Mouse (Mus musculus): ENCODE results near the gene Emid1.

Emid1 gene

DNA sequence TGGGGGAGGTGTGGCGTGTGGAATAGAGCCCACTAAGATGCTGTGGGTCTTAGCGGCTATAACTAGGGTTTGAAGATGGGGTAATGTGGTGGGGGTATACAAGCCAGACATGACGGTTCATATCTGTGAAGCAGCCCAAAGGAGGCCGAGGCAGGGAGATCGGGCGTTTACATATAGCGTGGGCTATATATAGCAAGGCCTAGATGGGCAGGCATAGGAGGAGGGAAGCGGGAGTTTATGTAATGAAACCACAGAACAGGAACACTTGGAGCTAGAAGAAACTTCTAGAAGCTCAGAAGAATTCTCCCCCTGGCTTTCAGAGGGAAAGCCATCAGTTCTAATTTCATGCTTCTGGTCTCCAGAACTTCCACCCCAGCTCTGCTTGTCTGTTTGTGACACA, 11.4 kb upstream of the Emid1 start:
- no peak for DNase-seq (ENCODE audit: low read depth, low spot score)

DNA sequence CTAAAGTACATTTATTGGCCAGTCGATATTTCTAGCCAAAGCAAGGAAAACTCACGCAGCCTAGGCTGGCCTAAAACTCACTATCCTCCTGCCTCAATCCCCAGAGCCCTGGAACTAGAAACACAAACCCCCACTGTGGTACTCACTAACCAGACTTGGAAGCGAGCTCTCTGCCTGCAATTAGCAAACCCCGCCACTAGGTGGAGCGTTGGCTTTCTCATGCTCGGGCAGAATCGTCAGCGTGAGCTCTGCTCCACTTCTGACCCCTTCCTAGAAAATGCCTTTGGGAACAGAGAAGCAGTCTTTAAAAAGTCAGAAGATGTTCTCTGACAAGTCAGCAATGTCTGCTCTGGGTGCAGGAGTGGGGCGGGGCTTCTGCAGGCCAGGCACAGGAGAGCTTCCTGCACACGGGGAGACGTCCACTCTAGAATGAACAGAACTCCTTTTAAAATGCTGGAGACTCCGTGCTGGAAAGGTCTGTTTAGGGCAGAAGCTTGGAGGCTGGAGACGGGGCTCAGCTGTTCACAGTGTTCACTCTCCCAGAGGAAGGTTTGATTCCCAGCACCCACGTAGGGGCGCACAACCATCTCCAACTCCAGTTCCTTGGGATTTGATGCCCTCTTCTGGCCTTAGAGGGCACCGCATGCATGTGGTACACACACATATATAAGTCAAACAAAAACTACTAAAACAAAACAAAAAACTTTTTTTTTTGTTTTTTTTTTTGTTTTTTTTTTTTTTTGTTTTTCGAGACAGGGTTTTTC, 8.8 kb upstream of the Emid1 start:
- peak; percentile 66 for DNase-seq (ENCODE audit: low read depth, low spot score)

DNA sequence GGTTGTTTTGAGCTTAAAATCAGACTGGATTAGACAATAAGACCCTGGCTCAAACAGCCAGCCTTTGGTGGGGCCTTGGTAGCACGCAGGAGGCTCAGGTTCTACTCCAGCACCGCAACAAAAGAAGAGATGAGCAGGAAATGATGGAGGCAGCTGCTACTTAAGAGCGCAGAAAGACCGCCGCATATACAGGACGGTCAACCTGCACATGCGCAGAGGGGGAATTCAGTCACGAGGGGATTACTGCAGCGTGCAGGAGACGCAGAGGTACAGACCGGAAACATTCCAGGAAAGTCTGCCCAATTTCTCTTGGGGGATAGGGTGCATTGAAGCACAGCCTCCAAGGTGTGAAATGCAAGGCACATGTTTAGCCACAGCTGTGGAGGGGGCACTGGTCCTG, 6.0 kb upstream of the Emid1 start:
- DNase-seq (ENCODE audit: low read depth, low spot score) = no peak

- no peak for DNase-seq (ENCODE audit: low read depth, low spot score)
Measured at GRCm38 (mm10) chr11:5154961-5155805, 3.1 kb upstream of the Emid1 start.

DNA sequence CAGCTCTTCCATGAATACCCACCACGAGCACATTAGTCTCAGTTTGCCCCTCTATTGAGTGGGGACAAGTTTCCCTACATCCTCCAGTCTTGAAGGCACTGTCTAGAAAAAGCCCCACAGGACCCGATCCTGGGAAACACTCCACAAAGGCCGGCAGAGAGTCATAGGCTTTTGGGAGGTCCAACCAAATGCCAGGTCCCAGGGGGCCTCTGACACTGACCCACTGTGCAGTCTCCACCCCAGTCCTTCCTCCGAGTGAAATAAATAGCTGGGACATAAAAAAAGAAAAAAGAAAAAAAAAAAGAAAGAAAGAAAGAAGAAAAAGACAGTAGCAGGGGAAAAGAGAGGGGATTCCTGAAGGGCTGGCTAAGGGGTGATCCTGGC, 818 bp downstream of the Emid1 start:
- no peak for DNase-seq (ENCODE audit: low read depth, low spot score)

DNA sequence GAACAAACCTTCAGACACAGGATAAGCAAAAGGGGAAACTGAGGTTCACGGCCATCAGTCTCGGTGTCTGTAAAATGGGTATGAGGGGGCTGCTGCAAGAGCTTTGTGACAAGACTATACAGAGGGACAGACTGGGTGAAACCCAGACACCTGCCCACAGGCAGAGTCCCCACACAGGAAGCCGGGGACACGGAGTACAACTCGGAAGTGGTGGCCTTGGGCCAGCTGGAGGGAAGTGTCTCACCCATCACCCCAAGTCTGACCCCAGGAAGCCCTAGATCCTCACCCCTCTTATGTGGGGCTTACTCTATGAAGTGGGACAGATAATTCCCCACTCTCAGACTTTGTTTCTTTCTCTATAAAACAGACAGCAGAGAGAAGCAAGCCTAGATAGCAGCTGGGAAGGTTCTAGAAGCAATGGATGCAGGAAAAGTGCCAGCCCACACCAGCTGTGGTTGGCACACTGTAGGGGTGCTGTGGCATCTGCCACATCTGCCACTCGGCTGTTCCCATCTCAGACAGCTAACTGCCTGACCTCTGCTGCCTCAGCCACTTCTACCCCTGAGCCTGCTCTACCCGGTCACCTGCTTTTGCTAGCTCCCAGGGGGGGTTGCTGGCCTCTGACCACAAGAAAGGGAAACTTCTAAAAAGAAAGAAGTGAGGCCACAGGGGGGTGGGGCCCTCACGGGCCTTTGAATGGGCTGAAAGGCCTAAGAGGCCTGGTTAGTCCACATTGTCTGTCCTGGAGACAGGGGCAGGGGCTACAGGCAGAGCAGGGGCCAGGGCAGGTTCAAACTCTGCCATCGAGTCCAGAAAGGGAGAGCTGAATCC, 1.4 kb downstream of the Emid1 start:
- peak; percentile 22 for DNase-seq (ENCODE audit: low read depth, low spot score)

GRCm38 (mm10) chr11:5149955-5150354, 2.1 kb downstream of the Emid1 start:
- no peak for DNase-seq (ENCODE audit: low read depth, low spot score)

- DNase-seq (ENCODE audit: low read depth, low spot score) = no peak
Measured at GRCm38 (mm10) chr11:5149249-5149648, 2.8 kb downstream of the Emid1 start.

DNA sequence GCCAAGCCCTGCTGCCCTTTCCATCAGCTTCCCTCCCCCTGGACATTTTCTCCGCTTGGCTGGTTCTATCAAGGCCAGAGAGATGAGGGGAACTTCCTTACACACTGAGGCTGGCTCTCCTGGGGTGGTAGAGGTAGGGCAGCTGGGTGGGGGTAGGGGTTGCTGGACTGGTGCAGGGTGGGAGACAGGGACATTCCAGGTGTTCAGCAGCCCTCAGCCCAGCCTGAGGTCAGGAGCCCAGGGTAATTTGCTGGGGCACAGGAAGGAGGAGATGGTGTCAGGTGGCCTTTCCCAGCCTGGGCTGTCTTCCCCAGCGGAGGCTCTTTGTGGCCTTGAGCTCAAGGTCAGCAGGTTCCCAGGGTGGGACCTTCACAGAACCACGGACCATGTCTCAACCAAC, 6.5 kb downstream of the Emid1 start:
- no peak for DNase-seq (ENCODE audit: low read depth, low spot score)

GRCm38 (mm10) chr11:5141965-5142364, 10.1 kb downstream of the Emid1 start:
- no peak for DNase-seq (ENCODE audit: low read depth, low spot score)

DNA sequence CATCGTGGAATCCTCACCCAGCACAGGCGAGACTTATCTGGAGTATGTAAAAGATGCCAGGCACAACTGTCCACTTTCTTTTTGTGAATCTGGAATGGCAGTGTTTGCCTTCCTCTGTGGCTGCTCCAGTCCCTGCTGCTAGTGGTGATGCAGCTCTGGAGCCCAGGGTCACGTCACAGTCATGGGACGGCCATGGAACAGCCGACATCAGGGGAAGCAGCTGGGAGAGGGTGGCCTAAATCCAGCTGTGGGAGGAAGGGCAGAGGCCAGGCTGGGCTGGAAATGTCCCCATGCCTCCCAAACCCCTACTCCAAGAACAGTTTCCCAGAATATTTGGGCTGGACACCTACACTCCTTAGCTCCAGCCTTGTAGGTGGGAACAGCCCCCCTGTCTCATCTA, 10.8 kb downstream of the Emid1 start:
- DNase-seq (ENCODE audit: low read depth, low spot score) = no peak

DNA sequence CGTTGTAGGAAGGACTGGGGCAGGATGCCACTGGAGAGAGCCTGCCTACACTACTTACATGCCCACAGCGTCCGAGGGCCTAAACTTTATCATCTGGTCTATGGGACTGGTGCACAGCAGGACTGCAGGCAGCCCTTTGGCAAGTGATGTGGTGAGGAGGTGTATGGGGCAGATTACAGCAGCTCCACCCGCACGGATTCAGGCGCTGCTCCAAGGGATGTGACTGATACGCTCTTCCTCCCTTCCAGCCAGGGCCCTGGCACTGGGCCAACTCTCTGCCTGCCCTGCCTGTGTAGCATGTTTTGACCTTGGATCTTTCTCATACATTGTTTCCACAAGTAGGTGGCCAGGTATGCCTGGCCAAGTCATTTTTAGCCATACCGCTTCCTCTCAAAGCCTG, 11.4 kb downstream of the Emid1 start:
- no peak for DNase-seq (ENCODE audit: low read depth, low spot score)

DNA sequence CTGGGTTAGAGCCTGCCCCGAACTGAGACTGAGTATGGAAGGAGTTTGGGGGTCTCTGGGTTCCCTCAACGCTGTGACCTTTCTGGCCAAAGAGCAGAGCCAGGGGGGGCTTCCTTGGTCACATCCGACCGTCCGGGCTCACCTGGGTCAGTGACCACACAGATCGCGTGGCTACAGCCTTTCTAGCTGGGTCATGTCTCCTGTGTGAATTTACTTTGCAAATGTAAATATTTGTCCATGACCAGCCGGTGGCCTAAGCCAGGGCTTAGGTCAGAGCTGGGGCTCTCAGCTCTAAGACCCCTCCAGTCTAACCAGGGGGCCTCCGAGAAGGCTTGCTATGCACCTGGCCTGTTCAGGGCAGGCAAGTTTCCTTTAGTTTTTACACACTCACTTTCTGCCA, 12.7 kb downstream of the Emid1 start:
- no peak for DNase-seq (ENCODE audit: low read depth, low spot score)

- DNase-seq (ENCODE audit: low read depth, low spot score) = no peak
Measured at GRCm38 (mm10) chr11:5138642-5139041, 13.4 kb downstream of the Emid1 start.

GRCm38 (mm10) chr11:5135914-5136313, 16.1 kb downstream of the Emid1 start:
- no peak for DNase-seq (ENCODE audit: low read depth, low spot score)

DNA sequence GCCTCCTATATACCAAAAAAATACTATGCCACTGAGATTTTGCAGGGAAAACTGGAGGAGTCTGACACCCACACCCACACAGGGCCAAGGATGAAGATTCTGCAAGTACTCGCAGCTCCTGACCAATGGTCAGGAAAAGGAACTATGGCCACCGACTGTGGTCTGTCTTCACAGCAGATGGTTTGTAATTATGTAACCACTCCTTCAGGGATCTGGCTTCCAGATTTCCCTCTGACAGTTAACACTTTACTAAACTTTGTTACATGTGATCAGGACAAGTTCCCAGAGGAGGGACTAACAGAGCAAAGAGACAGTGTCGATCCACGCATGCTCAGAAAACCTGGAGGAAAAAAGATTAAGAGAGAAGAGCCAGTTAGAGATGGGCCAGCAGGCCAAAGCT, 19.3 kb downstream of the Emid1 start:
- no peak for DNase-seq (ENCODE audit: low read depth, low spot score)

DNA sequence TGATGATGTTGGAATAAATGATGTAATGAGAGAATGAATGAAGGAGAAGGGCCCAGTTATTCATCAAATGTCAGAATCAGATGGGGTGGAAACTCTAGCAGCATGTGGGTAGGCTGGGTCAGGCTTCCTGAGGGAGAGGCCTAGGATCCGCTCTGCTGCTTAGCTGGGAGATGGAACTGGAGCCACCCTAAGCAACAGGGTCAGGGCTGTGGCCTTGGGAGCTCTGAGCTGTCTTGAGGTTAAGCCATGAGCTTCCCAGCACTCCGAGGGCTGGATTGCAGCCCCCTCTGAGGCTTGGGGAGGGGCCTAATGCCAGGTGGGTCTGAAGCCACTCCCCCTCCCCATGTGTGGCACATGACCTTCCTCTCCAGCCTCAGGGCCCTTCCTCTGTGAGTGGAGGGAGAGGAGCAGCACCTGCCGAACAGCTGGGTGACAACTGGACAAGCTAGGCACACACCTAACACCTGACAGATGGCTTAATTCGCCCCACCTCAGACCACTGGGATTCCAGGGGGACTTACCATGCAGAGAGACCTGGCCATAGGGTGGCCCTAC, 21.9 kb downstream of the Emid1 start:
- DNase-seq (ENCODE audit: low read depth, low spot score) = no peak

DNA sequence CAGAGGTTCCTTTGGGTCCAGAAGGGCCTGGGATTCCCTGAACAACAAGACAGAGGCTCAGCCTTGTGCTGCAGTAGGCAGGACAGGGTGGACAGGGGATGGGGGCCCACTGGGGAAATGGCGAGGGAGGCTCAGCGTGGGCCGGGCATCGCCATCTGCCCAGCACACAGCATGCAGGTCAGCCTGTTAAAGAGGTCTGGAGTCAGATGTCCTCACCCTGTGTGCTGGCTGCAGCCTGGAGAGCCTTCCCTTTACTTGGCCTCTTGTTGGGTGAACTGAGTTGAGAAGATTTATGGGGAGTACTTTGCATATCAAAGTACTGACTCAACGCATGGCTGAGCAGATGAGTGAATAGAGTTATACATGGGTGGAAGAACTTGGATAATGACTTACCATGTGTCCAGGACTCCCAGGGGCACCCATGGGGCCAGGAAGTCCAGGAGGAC, 23.0 kb downstream of the Emid1 start:
- no peak for DNase-seq (ENCODE audit: low read depth, low spot score)

GRCm38 (mm10) chr11:5125713-5126112, 26.3 kb downstream of the Emid1 start:
- no peak for DNase-seq (ENCODE audit: low read depth, low spot score)

- peak; percentile 91 for DNase-seq (ENCODE audit: low read depth, low spot score)
Measured at GRCm38 (mm10) chr11:5114931-5115581, 37.0 kb downstream of the Emid1 start.

DNA sequence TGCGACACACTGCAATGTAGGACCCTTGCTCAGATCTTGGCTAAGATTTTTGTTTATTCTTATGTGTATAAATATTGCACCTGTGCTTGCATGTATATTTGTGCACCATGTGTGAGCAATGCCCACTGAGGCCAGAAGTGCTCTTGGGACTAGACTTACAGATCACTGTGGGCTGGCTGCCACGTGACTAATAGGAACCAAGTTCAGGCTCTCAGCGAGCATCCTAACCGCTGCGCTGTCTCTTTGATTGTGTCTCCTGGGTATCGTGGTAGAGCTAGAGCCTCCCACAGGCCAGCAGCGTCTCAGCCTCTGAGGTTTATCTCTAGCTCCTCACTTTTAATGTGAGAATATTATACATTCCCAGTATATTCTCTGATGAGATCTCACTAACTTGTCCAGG, 38.4 kb downstream of the Emid1 start:
- DNase-seq (ENCODE audit: low read depth, low spot score) = no peak
